Mouse (Mus musculus) activated CD4-positive, CD25-positive, alpha-beta regulatory T cell, adult 4 months (primary cell): ENCODE measurements around the gene Ube2g1. TPM values are rescaled to one million over a fixed set of nuclear protein-coding genes. Genes with fewer than 3 reads are reported as not detected.
"Not testable (repeated sequence)": the region's sequence is repeated elsewhere in the genome, so short reads cannot be mapped to it uniquely, and the experiment has no call there.

ENCODE experiments used
- ATAC-seq: one replicate; pipeline ENCODE4 v1.8.0; 2017
- polyA plus RNA-seq, 2 experiments: library from polyadenylated mRNA; unstranded; fragments of 100-300 nt; shearing (Covaris generic); gene quantifications; one replicate each; pipeline ENCODE4 v1.2.1; 2017

The Ube2g1 gene
- polyA plus RNA-seq, 2 experiments from 2014 or later, result 49.6 to 52.2 TPM

DNA sequence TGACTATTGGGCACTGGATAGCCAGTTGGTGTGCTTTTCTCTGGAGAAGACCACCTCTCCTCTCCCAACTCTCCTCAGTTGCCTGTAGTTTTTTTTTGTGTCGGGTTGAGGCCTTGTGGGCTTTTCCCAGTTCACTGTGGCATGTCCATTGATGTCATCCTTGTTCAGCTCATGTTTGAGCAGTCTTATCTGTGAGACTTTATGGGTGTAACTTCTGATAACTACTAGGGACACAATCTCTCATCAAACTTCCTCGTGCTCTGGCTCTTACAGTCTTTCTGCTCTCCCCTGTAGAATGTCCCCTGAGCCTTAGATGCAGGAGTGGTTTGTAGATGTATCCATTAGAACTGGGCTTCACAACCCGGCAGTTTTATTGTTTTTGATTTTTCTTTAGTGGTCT lies 87.9 kb downstream of the Ube2g1 start:
- no peak for ATAC-seq

DNA sequence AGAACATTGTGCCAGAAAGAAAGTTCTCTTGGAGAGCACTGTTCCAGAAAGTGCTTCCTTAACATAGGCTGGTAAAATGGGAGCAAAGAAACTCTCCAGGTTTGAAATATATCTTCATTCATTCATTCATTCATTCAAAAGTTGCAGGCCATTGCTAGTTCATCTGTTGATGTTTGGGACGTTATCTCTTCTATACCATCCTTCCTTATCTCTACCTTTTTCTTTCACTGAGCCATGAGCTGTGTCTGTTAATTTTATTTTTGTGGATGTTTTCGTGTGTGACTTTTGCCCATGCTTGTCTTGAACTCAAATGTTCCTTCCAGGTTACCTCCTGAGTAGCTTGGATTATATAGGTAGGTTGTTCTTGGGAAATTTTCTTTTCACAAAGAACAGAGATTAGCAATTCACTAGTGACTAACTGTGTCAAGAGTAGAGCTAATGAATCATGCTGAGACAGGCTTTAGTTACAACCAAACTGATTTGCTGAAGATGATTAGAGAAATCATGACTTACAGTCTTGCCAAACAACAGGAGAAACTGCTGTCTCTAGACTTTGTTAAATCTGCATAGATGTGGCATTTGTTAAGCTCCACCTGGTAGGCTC lies 89.4 kb downstream of the Ube2g1 start:
- no peak for ATAC-seq

DNA sequence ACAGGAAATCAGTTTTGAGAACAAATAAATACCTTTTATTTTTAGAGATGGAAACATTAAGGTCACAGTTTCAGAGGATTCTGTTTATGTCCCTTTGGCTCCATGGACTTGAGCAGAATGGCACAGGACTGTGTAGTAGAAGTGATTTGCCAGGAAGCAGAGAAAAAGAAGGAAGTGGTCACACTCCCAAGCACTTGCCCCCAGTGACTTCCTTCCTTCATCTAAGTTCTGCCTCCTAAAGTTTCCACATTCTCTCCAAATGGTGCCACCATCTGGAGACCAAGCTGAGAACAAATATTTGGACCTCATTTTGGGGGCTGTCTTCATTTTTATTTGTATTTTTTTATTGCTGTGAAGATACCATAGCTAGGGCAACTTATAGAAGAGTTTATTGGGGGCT lies 90.2 kb downstream of the Ube2g1 start:
- no peak for ATAC-seq

DNA sequence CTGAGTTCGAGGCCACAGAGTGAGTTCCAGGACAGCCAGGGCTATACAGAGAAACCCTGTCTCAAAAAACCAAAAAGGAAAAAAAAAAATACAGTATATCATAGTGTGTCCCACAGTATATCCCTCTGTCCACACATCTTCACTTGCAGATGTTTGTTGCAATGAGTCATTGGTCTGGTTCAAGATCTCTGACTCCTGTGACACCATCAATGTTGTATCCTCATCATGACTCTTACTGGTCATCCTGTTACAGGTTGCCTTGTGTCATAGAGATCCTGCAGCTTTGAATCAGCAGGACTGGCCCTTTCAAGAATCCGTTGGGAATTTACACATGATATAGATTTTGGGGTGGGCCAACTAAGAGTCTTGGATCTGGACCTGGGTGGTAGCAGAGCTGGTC lies 98.0 kb downstream of the Ube2g1 start:
- ATAC-seq, result not testable (repeated sequence)

- ATAC-seq, result no peak
These were observed 105.6 kb downstream of the Ube2g1 start for GRCm38 (mm10) chr11:72712721-72713120.

DNA sequence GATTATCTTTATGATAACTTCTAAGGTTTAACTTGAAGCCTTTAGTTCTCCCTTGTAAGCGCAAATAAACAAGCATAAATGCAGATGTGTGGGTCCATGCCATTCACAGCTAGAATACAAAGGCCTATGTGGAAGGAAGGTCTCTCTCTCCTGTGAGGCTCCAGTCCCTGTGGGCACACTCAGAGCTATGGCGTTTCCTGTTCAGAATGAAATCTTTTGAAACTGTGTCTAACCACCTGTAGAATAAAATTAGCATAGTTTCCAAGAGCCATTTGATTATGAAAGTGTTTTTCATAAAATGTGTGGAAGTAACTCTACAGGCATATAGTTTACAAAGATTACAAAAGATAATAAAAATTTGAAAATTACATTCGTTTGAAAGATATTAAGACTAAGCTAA lies 111.1 kb downstream of the Ube2g1 start:
- peak; percentile 76 for ATAC-seq

- no peak for ATAC-seq
These were observed 116.1 kb downstream of the Ube2g1 start for GRCm38 (mm10) chr11:72723165-72723564.

DNA sequence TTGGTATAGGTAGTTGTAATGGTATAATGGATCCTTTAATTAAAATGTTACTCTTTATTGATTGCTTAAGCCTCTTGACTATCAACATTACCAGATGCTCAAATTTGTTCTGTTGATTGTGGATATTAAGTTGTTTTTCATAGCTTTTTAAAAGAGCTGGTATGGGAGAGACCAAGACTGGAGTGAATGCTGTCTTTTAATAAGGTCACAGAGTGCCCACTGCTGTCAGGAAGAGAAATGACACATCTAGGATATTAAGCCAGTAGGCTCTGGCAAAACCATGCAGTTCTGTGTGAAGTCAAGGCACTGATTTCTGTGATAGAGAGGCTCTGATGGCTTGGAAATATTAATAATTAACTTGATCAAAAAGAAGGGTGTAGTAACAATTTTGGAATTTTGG lies 116.8 kb downstream of the Ube2g1 start:
- ATAC-seq, result no peak

GRCm38 (mm10) chr11:72726023-72726422 lies 118.9 kb downstream of the Ube2g1 start:
- no peak for ATAC-seq

- no peak for ATAC-seq
These were observed 126.7 kb downstream of the Ube2g1 start for GRCm38 (mm10) chr11:72733736-72734135.

GRCm38 (mm10) chr11:72734840-72735518 lies 127.9 kb downstream of the Ube2g1 start:
- no peak for ATAC-seq

- no peak for ATAC-seq
These were observed 128.4 kb downstream of the Ube2g1 start for GRCm38 (mm10) chr11:72735519-72735860.

Other genes with a start within 250 kb of the Ube2g1 start
- gene Tekt1, start 244.8 kb upstream of the Ube2g1 start, polyA plus RNA-seq, result not detected
- not detected for gene Smtnl2, start 195.6 kb upstream of the Ube2g1 start, polyA plus RNA-seq
- gene Ggt6, start 171.8 kb upstream of the Ube2g1 start, polyA plus RNA-seq, result not detected
- gene Mybbp1a, start 165.9 kb upstream of the Ube2g1 start, polyA plus RNA-seq, result 10 to 100 TPM; 55.5 to 77.9 TPM
- not detected for gene Spns2, start 117.4 kb upstream of the Ube2g1 start, polyA plus RNA-seq
- under 1 TPM; 0.61 to 0.70 TPM for gene Spns3, start 56.8 kb upstream of the Ube2g1 start, polyA plus RNA-seq
- 10 to 100 TPM; 33.2 to 41.2 TPM for gene Ankfy1, start 82.7 kb downstream of the Ube2g1 start, polyA plus RNA-seq
- 1 to 10 TPM; 6.2 to 6.7 TPM for gene Cyb5d2, start 188.9 kb downstream of the Ube2g1 start, polyA plus RNA-seq
- 10 to 100 TPM; 22.1 to 25.8 TPM for gene Zzef1, start 188.9 kb downstream of the Ube2g1 start, polyA plus RNA-seq